Mouse (Mus musculus): ENCODE measurements around the gene Mtcp1. TPM values are rescaled to one million over a fixed set of nuclear protein-coding genes. Genes with fewer than 3 reads are reported as not detected.

The Mtcp1 gene
- polyA plus RNA-seq, 1 experiment from 2014 or later = 5.0 TPM

- Histone ChIP-seq H3K27me3 (no peaks in the 10 kb centered on the region), H3K4me1 (replicated peaks) (no peaks in the 10 kb centered on the region)
- no peak for ATAC-seq (ENCODE audit: insufficient read depth)
Observed at GRCm38 (mm10) chrX:75370197-75370596, 46.2 kb downstream of the Mtcp1 start.

More at GRCm38 (mm10) chrX:75370197-75370596, 46.2 kb downstream of the Mtcp1 start:
- Histone ChIP-seq H3K27ac (replicated peaks) (no peak overlapping the region), H3K9ac (no peak overlapping the region), H3K4me2 (no peak overlapping the region), H3K9me3 (replicated peaks) (no peaks in the 10 kb centered on the region), H3K4me3 (replicated peaks) (no peak overlapping the region), H3K36me3 (replicated peaks) (no peaks in the 10 kb centered on the region)

Other genes starting within 250 kb of the Mtcp1 start
- 22.0 and 27.0 TPM in 2 replicates for gene Fundc2, start 34.2 kb downstream of the Mtcp1 start, polyA plus RNA-seq (2015; fragmentation: Nextera tagmentation; extraction: Ambion mirVana)
- gene F8, start 34.0 kb downstream of the Mtcp1 start, polyA plus RNA-seq (2015; fragmentation: Nextera tagmentation; extraction: Ambion mirVana) = 1.6 and 2.8 TPM in 2 replicates
- gene Cmc4, start within 50 bp of the Mtcp1 start, polyA plus RNA-seq (2015; fragmentation: Nextera tagmentation; extraction: Ambion mirVana) = 10.2 and 12.9 TPM in 2 replicates
- gene Brcc3, start within 50 bp of the Mtcp1 start, polyA plus RNA-seq (2015; fragmentation: Nextera tagmentation; extraction: Ambion mirVana) = 30.4 and 35.1 TPM in 2 replicates
- 91.2 and 113 TPM in 2 replicates for gene Vbp1, start 97.7 kb upstream of the Mtcp1 start, polyA plus RNA-seq (2015; fragmentation: Nextera tagmentation; extraction: Ambion mirVana)
- 0.10 TPM in 1 of 2 replicates, not detected in the other for gene Rab39b, start 161.6 kb upstream of the Mtcp1 start, polyA plus RNA-seq (2015; fragmentation: Nextera tagmentation; extraction: Ambion mirVana)

Data from liver, embryonic 15.5 days (tissue).